Mouse (Mus musculus): ENCODE measurements around the gene Spg7. TPM values are rescaled to one million over a fixed set of nuclear protein-coding genes. Genes with fewer than 3 reads are reported as not detected.
A peak's percentile ranks its signal among the peaks of the same experiment; 100 is the strongest.

Spg7 gene
- total RNA-seq, 2 experiments from 2014 or later: 58.2 to 62.2 TPM

- intact Hi-C loops (cut with DNase I): loop anchor here (5.0 kb wide), 1 partner anchor 78 kb away; no protein-coding TSS in a partner anchor
- DNase-seq (ENCODE audit: low spot score in 2 of 2): no peak
Observed at GRCm38 (mm10) chr8:123114644-123115043, 51.9 kb downstream of the Spg7 start.

- intact Hi-C loops (cut with DNase I): no loop called here
- DNase-seq (ENCODE audit: low spot score in 2 of 2): peak in 1 of 2 experiments; percentile 24
Observed at GRCm38 (mm10) chr8:123117127-123117731, 54.5 kb downstream of the Spg7 start, which contains the start of gene Cpne7. Cpne7 (plus strand) TSS chr8:123117374.

- intact Hi-C loops (cut with DNase I): no loop called here
- no peak for DNase-seq (ENCODE audit: low spot score in 2 of 2)
Observed at GRCm38 (mm10) chr8:123117744-123118143, 55.0 kb downstream of the Spg7 start.

GRCm38 (mm10) chr8:123122059-123122458 is 59.3 kb downstream of the Spg7 start:
- DNase-seq (ENCODE audit: low spot score in 2 of 2): no peak
- intact Hi-C loops (cut with DNase I): no loop called here

GRCm38 (mm10) chr8:123122670-123123069 is 59.9 kb downstream of the Spg7 start:
- DNase-seq (ENCODE audit: low spot score in 2 of 2): no peak
- intact Hi-C loops (cut with DNase I): no loop called here

GRCm38 (mm10) chr8:123126193-123126816 is 63.6 kb downstream of the Spg7 start:
- DNase-seq (ENCODE audit: low spot score in 2 of 2): no peak
- intact Hi-C loops (cut with DNase I): no loop called here

- no peak for DNase-seq (ENCODE audit: low spot score in 2 of 2)
- intact Hi-C loops (cut with DNase I): no loop called here
Observed at GRCm38 (mm10) chr8:123131041-123131440, 68.3 kb downstream of the Spg7 start.

GRCm38 (mm10) chr8:123132953-123133352 is 70.2 kb downstream of the Spg7 start:
- intact Hi-C loops (cut with DNase I): no loop called here
- no peak for DNase-seq (ENCODE audit: low spot score in 2 of 2)

GRCm38 (mm10) chr8:123134149-123134713 is 71.5 kb downstream of the Spg7 start:
- intact Hi-C loops (cut with DNase I): no loop called here
- no peak for DNase-seq (ENCODE audit: low spot score in 2 of 2)

GRCm38 (mm10) chr8:123135406-123135805 is 72.7 kb downstream of the Spg7 start:
- no peak for DNase-seq (ENCODE audit: low spot score in 2 of 2)
- intact Hi-C loops (cut with DNase I): no loop called here

GRCm38 (mm10) chr8:123135806-123136205 is 73.1 kb downstream of the Spg7 start:
- intact Hi-C loops (cut with DNase I): no loop called here
- no peak for DNase-seq (ENCODE audit: low spot score in 2 of 2)

- no peak for DNase-seq (ENCODE audit: low spot score in 2 of 2)
- intact Hi-C loops (cut with DNase I): no loop called here
Observed at GRCm38 (mm10) chr8:123136287-123136686, 73.5 kb downstream of the Spg7 start.

- intact Hi-C loops (cut with DNase I): no loop called here
- peak; percentile 60 to 69 for DNase-seq (ENCODE audit: low spot score in 2 of 2)
Observed at GRCm38 (mm10) chr8:123137645-123138077, 74.9 kb downstream of the Spg7 start.

- intact Hi-C loops (cut with DNase I): no loop called here
- DNase-seq (ENCODE audit: low spot score in 2 of 2): no peak
Observed at GRCm38 (mm10) chr8:123138741-123139140, 76.0 kb downstream of the Spg7 start.

GRCm38 (mm10) chr8:123141741-123142462 is 79.2 kb downstream of the Spg7 start:
- intact Hi-C loops (cut with DNase I): no loop called here
- peak; percentile 46 to 54 for DNase-seq (ENCODE audit: low spot score in 2 of 2)

GRCm38 (mm10) chr8:123145279-123145678 is 82.5 kb downstream of the Spg7 start:
- DNase-seq (ENCODE audit: low spot score in 2 of 2): no peak
- intact Hi-C loops (cut with DNase I): no loop called here

GRCm38 (mm10) chr8:123146390-123146789 is 83.6 kb downstream of the Spg7 start:
- intact Hi-C loops (cut with DNase I): no loop called here
- DNase-seq (ENCODE audit: low spot score in 2 of 2): peak in 1 of 2 experiments; percentile 29
